Mouse (Mus musculus) spleen, adult 12 weeks (tissue): Measurements from ENCODE around the gene Hadhb.

Experiments used
- DNase-seq: peaks from one replicate; pipeline ENCODE4 v3.0.0; 2022; ENCODE audit warnings: low spot score

Gene Hadhb

GRCm38 (mm10) chr5:30128680-30129079 lies 26.4 kb upstream of the Hadhb start:
- DNase-seq: no peak

- no peak for DNase-seq
Measured at GRCm38 (mm10) chr5:30131246-30131645, 23.8 kb upstream of the Hadhb start.

- no peak for DNase-seq
Measured at GRCm38 (mm10) chr5:30132173-30132572, 22.9 kb upstream of the Hadhb start.

- DNase-seq: no peak
Measured at GRCm38 (mm10) chr5:30135711-30136231, 19.3 kb upstream of the Hadhb start.

GRCm38 (mm10) chr5:30137271-30137670 lies 17.8 kb upstream of the Hadhb start:
- no peak for DNase-seq

- no peak for DNase-seq
Measured at GRCm38 (mm10) chr5:30138193-30138592, 16.9 kb upstream of the Hadhb start.

- no peak for DNase-seq
Measured at GRCm38 (mm10) chr5:30146526-30146925, 8.5 kb upstream of the Hadhb start.

GRCm38 (mm10) chr5:30148133-30148920 lies 6.7 kb upstream of the Hadhb start:
- no peak for DNase-seq

- DNase-seq: no peak
Measured at GRCm38 (mm10) chr5:30152007-30152406, 3.0 kb upstream of the Hadhb start.

- DNase-seq: no peak
Measured at GRCm38 (mm10) chr5:30152413-30152812, 2.6 kb upstream of the Hadhb start.

- no peak for DNase-seq
Measured at GRCm38 (mm10) chr5:30153222-30153621, 1.8 kb upstream of the Hadhb start.

GRCm38 (mm10) chr5:30154013-30154412 lies 1.0 kb upstream of the Hadhb start:
- DNase-seq: no peak

- DNase-seq: no peak
Measured at GRCm38 (mm10) chr5:30155395-30155792, 346 bp downstream of the Hadhb start.

GRCm38 (mm10) chr5:30155821-30156629 lies 977 bp downstream of the Hadhb start:
- DNase-seq: no peak

GRCm38 (mm10) chr5:30159601-30160000 lies 4.6 kb downstream of the Hadhb start:
- DNase-seq: no peak

- DNase-seq: no peak
Measured at GRCm38 (mm10) chr5:30161836-30162235, 6.8 kb downstream of the Hadhb start.

GRCm38 (mm10) chr5:30162339-30162738 lies 7.3 kb downstream of the Hadhb start:
- no peak for DNase-seq

- no peak for DNase-seq
Measured at GRCm38 (mm10) chr5:30165234-30165946, 10.3 kb downstream of the Hadhb start.

GRCm38 (mm10) chr5:30170303-30170940 lies 15.4 kb downstream of the Hadhb start:
- no peak for DNase-seq

- no peak for DNase-seq
Measured at GRCm38 (mm10) chr5:30172115-30172514, 17.1 kb downstream of the Hadhb start.

GRCm38 (mm10) chr5:30172931-30173692 lies 18.1 kb downstream of the Hadhb start:
- no peak for DNase-seq
